Mouse (Mus musculus) adipocyte (in vitro differentiated cells): ENCODE results near the gene Gm28053.

ENCODE experiments used
- DNase-seq: peaks from one replicate; pipeline ENCODE4 v3.0.0-alpha.2; 2016; ENCODE audit warnings: low spot score

The Gm28053 gene

DNA sequence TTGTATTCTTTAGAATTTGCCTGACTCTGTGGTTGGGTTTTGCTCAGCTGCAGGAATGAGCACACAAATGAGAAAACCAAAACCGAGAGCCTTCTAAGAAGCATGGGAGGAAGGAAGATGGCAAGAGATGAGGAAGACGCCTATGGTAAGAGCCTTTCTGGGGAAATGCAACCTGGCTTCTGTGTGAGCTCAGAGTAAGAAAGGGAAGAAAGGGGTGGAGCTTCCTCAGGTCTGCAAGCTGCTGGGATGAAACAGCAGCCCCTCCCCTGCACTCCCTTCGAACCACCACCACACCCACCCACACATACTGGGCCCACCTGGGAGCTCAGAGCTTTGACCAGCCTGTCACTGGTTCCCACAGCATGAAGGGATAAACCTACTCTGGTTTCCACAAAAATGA lies 22.9 kb downstream of the Gm28053 start:
- DNase-seq: no peak

DNA sequence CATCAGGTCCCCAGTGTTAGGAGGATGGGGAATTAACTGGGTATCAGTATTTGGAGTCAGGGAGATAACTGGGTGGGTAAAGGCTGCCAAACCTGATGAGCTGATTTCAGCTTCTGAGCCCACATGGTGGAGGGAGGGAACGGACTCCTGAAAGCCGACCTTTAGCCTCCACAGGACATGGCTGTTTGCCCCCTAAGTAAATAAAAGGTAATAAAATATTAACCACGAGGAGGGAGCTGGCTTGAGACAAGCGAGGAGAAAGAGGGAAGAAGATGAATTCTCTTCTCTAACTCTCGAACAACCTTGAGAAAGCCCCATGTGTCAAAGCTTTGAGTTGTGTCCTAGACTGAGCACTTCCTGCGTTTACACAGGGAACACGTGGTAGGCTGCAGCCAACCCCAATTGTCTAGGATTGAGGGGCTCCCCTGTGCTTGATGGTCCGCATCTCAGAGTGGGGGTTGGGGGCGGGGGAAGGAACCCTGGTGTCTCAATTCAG lies 23.4 kb downstream of the Gm28053 start:
- no peak for DNase-seq

DNA sequence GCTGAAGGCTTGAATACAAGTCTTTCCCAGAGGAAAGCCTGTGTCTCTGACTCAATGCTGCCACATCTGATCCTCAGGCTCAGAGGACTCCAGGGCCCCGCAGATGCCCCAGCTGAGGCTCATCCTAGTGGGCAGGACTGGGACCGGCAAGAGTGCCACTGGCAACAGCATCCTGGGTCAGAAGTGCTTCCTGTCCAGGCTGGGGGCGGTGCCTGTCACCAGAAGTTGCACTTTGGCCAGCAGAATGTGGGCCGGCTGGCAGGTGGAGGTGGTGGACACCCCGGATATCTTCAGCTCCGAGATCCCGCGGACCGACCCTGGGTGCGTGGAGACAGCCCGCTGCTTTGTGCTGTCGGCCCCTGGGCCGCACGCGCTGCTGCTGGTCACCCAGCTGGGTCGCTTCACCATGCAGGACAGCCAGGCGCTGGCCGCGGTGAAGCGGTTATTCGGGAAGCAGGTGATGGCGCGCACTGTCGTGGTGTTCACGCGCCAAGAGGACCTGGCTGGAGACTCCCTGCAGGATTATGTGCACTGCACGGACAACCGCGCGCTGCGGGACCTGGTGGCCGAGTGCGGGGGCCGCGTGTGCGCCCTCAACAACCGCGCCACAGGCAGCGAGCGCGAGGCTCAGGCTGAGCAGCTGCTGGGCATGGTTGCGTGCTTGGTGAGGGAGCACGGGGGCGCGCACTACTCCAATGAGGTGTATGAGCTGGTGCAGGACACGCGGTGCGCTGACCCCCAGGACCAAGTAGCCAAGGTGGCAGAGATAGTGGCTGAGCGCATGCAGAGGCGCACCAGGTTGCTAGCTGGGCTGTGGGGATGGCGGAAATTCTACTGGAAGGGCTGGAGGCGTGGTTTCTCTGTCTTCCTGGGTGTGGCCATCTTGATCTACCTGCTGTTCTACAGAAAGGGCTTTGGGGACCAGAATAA lies 24.3 kb downstream of the Gm28053 start:
- DNase-seq: no peak

DNA sequence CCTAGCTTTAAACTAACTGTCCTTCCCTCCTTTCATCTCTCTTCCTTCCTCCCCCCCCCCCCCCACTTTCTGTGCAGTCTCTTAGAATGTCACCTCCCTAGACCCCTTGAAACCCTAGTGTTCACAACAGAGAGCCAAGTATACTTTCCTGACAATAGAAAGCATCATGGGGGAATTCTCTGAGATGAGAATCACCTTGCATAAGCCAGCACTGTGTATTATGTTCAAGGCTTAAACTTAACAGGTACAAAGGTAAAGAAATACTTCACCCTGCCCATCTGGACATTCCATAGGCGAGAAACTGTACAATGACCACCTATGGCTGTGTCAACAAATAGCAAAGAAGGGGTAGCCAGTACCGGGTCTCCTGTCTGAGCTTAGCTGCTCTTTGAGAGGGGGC lies 27.1 kb downstream of the Gm28053 start:
- no peak for DNase-seq

GRCm38 (mm10) chr6:48745959-48746889 lies 27.8 kb downstream of the Gm28053 start, which contains the start of gene Gimap5:
Gene Gimap5, plus strand, starts transcription at chr6:48746197.
- DNase-seq: peak; percentile 36

GRCm38 (mm10) chr6:48747091-48747966 lies 28.9 kb downstream of the Gm28053 start:
- DNase-seq: no peak

DNA sequence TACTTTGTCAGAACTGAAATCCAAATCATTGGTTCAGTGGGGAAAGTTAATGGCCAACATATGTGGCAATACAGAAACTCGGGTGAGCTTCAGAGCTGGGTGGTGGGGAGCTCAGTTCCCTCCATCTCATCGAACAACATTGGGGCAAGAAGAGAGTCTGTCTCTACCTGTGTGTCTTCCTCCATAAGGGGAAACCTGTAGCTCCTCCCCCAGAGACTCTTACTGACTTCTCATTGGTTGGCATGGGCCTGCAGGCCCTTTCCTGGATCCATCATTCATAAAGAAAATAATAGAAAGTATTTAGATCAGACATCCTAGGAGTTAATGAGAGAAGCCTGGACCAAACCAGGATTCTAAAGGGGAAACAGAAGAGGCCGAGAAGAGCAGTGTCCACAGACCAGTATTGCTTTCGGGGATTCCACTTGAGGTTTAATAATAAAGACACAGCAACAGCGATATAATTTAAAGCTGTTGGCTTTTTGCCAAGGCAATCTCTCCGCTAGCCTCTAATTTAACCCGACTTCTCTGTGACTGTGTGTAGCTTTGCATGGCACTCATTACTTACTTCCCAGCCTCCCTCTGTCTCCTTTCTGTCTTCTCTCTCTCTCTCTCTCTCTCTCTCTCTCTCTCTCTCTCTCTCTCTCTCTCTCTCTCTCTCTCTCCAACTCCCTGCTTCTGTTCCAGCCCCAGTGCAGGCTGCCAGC lies 45.3 kb downstream of the Gm28053 start:
- DNase-seq: no peak

GRCm38 (mm10) chr6:48764496-48764895 lies 46.1 kb downstream of the Gm28053 start:
- DNase-seq: no peak

DNA sequence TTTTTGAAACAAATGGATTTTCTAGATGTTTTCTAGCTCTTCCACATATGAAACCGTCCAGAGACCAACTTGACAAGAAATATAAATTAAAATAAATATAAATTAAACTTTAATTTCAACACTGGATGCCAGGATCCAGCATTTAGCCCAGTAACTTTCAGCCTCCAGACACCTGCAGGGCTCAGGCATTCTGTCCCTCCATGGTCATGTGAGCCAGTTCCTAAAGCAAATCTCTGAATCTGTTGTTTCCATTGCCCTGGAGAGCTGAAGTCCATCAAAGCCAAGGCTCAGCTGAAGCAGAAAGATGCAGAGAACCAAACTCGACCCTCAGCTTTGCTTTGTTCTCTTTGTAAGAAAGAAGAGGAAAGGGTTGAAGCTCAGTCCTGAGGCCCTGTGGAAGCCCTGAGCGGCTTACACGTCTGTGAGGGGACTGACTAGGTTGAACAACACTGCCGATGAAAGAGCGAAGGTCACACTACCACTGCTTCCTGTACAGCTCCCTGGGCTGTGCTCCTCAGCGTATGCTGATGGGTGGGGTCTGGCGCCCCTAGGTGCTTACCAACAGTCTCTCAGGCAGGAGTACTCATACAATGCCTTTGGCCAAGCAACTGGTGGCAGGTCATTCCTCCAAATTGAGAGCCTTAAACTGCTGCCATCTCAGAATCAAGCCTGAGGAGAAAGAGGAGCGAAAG lies 49.9 kb downstream of the Gm28053 start:
- DNase-seq: no peak

- no peak for DNase-seq
Measured at GRCm38 (mm10) chr6:48768933-48769332, 50.5 kb downstream of the Gm28053 start.

DNA sequence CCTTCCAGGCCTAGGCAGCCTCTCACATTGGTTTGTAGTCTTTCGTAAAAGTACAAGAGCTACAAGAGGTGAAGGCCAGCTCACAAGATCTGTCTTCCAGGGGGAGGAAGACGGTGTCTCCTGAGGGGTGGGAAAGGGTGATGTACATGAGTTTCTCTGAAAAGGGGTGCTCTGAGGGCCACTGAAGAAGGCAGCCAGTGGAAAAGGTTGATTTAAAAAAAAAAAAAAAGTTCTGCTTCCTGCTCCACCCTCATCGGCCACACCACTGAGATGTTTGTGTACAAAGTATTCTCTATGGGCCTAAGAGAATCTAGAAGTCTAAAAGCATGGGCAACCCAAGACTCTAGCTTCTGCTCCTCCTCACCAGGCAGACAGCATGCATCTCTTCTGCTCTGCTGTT lies 52.3 kb downstream of the Gm28053 start, which contains the start of gene Gimap3:
Gene Gimap3, minus strand, starts transcription at position 156 of the 400 bp plus-strand sequence.
- DNase-seq: no peak

DNA sequence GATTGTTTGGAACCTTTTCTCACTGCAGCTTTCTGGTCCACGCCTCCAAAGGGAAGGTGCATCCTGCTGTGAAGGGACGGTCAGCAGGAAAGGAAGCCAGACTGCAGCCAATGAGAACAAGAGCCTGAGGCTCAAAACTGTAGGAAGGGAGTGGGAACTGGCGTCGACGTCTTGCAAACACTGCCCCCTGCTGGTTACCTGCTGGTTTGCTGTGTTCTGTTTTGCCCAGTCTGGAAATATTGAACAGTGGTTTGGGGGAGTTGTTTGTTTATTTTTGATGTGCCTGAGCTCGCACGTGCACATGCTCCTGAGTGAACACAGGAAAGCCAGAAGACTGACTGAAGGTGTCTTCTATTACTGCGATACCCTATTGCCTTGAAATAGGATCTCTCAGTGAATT lies 53.6 kb downstream of the Gm28053 start:
- peak; percentile 78 for DNase-seq

DNA sequence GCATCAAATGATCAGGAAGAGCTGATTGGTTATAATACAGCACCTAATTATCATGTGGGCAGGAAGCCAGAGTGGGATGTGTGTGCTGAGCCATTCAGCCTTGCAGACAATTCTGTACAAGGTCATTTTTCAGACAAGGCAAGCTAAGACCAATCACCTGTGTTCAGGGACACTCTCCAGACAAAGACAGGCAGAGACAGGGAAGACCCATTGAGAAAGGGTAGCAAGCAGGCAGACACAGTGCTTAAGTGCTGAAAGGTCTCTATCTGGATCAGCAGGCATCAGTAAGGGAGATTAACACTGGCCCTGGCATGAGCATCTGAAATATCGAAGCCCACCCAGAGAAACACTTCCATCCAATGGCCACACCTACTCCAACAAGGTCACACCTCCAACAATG lies 66.0 kb downstream of the Gm28053 start:
- no peak for DNase-seq

DNA sequence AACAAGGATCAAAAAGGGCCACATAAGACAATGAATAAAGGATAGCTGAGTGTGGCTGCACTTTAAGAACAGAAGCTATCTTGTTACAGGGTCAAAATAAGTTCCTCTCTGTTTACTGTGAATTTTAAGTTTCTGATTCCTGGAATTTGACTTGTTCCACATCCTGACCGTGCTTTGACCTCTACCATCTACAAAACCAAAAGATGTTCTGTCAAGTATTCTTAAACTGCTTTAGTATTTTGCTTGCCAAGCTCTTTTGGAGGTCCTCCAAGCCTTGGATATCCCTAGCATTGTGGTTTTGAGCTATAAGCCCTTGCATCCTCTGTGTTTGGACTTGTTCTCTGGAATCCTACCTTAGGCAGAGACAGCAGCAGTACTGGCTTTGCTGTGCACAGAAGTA lies 66.8 kb downstream of the Gm28053 start:
- peak; percentile 73 for DNase-seq

DNA sequence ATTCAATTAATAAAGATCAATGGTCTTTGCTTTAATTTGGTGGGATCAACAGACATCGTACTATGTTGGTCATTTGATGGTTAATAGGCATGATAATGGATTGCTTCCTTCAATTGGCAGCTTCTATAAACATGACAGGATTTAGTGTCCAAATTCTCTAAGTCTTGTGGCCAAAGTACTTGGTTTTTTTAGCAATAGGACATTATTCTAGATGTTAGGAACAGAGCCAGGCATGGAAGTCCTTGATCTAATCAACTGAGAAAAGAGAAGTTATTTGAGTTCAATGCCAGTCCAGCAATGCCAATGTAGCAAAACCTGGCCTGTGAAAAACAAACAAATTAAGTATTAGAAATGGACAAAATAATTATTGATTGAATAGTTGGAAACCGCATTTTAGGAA lies 67.2 kb downstream of the Gm28053 start:
- no peak for DNase-seq

- no peak for DNase-seq
Measured at GRCm38 (mm10) chr6:48787867-48788266, 69.5 kb downstream of the Gm28053 start.

DNA sequence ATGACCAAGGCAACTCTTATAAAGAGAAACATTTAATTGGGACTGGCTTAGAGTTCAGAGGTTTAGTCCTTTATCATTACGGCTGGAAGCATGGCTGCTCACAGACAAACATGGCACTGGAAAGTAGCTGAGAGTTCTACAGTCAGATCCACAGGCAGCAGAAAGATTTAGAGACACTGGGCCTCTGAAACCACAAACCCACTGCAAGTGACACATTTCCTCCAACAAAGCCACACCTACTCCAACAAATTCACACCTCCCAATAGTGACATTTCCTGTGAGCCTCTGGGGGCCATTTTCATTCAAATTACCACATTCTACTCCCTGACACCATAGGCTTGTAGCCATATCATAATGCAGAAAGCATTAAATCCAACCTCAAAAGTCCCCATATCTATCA lies 83.5 kb downstream of the Gm28053 start:
- no peak for DNase-seq
